Mouse (Mus musculus) heart, embryonic 12.5 days (tissue): ENCODE measurements around the gene Eif4g3. TPM values are rescaled to one million over a fixed set of nuclear protein-coding genes. Genes with fewer than 3 reads are reported as not detected.
"Not testable (repeated sequence)": the region's sequence is repeated elsewhere in the genome, so short reads cannot be mapped to it uniquely, and the experiment has no call there.

Source experiments
- ATAC-seq: fragments of 200-750 bp; cut with Nextera tagmentation; 2 replicates; pipeline ENCODE4 v1.8.0; 2017; ENCODE audit warnings: moderate TSS enrichment, moderate library complexity; ENCODE audit not compliant: insufficient number of reproducible peaks, low FRiP score
- H3K27ac ChIP-seq: fragments of 300-500 bp; sonication (generic); 2 replicates; pipeline ENCODE4 v1.5.1; 2016; ENCODE audit warnings: mild to moderate bottlenecking, moderate library complexity; ENCODE audit not compliant: poor library complexity, severe bottlenecking
- H3K27me3 ChIP-seq: fragments of 300-500 bp; sonication (generic); replicated peaks from 2 replicates; pipeline ENCODE4 v1.6.1; 2016; ENCODE audit warnings: mild to moderate bottlenecking, moderate library complexity
- H3K36me3 ChIP-seq: fragments of 300-500 bp; sonication (generic); 2 replicates; pipeline ENCODE4 v1.6.1; 2016; ENCODE audit warnings: mild to moderate bottlenecking, moderate library complexity
- H3K4me1 ChIP-seq: fragments of 300-500 bp; sonication (generic); replicated peaks from 2 replicates; pipeline ENCODE4 v1.6.1; 2016; ENCODE audit warnings: mild to moderate bottlenecking
- H3K4me2 ChIP-seq: fragments of 300-500 bp; sonication (generic); 2 replicates; pipeline ENCODE4 v1.6.1; 2016; ENCODE audit warnings: mild to moderate bottlenecking, moderate library complexity
- H3K4me3 ChIP-seq: fragments of 300-500 bp; sonication (generic); 2 replicates; pipeline ENCODE4 v1.5.1; 2016; ENCODE audit warnings: mild to moderate bottlenecking
- H3K9ac ChIP-seq: fragments of 300-500 bp; sonication (generic); 2 replicates; pipeline ENCODE4 v1.6.1; 2016; ENCODE audit warnings: mild to moderate bottlenecking, moderate library complexity
- H3K9me3 ChIP-seq: fragments of 300-500 bp; sonication (generic); replicated peaks from 2 replicates; pipeline ENCODE4 v1.6.1; 2016; ENCODE audit warnings: mild to moderate bottlenecking, moderate library complexity
- WGBS: fragments of 180-500 bp; shearing (Covaris S2); methylation state at CpG from one replicate; pipeline ENCODE4 v1.1.7; 2016; 5-methylcytosine and 5-hydroxymethylcytosine counted together
- polyA plus RNA-seq: library from polyadenylated mRNA; unstranded; fragments of >200 nt; fragmentation: Nextera tagmentation; extraction: Ambion mirVana; gene quantifications from 2 replicates; pipeline ENCODE4 v1.2.1, GENCODE M21; 2016

Gene Eif4g3
- polyA plus RNA-seq, 1 experiment from 2014 or later, result 32.7 TPM

- no peak overlapping the region for H3K27ac ChIP-seq
- peaks cover 60% of the 10 kb centered on the region for H3K36me3 ChIP-seq
- H3K9me3 ChIP-seq, result peaks cover 7% of the 10 kb centered on the region; the same call in 1 of the 2 replicates
- 89% methylated on average over 6 of the region's 6 CpGs for WGBS
- H3K4me2 ChIP-seq, result no peak overlapping the region
- H3K4me1 ChIP-seq, result peaks cover 15% of the 10 kb centered on the region
- no peaks in the 10 kb centered on the region for H3K27me3 ChIP-seq
- H3K9ac ChIP-seq, result no peak overlapping the region
- ATAC-seq, result no peak
- H3K4me3 ChIP-seq, result no peak overlapping the region
Observed at GRCm38 (mm10) chr4:137963431-137963830, 29.4 kb upstream of the Eif4g3 start.

GRCm38 (mm10) chr4:137963881-137964584, 28.8 kb upstream of the Eif4g3 start:
- no peak overlapping the region for H3K27ac ChIP-seq
- peaks cover 15% of the 10 kb centered on the region for H3K4me1 ChIP-seq
- no peak overlapping the region for H3K4me2 ChIP-seq
- 64% methylated on average over 8 of the region's 9 CpGs for WGBS
- ATAC-seq, result 0 out of 2 replicates have a peak, but pooled peaks have one; percentile 22
- H3K9me3 ChIP-seq, result peaks cover 7% of the 10 kb centered on the region; the same call in 1 of the 2 replicates
- H3K27me3 ChIP-seq, result no peaks in the 10 kb centered on the region
- no peak overlapping the region for H3K9ac ChIP-seq
- H3K36me3 ChIP-seq, result peaks cover 56% of the 10 kb centered on the region
- H3K4me3 ChIP-seq, result no peak overlapping the region

GRCm38 (mm10) chr4:137964585-137964930, 28.3 kb upstream of the Eif4g3 start:
- H3K27me3 ChIP-seq, result no peaks in the 10 kb centered on the region
- H3K4me1 ChIP-seq, result peaks cover 15% of the 10 kb centered on the region
- no peak overlapping the region for H3K4me2 ChIP-seq
- peaks cover 51% of the 10 kb centered on the region for H3K36me3 ChIP-seq
- H3K9ac ChIP-seq, result no peak overlapping the region
- H3K9me3 ChIP-seq, result peaks cover 4% of the 10 kb centered on the region; the same call in 1 of the 2 replicates
- no peak overlapping the region for H3K27ac ChIP-seq
- no peak overlapping the region for H3K4me3 ChIP-seq
- ATAC-seq, result no peak
- WGBS, result 87% methylated on average over 11 of the region's 11 CpGs

GRCm38 (mm10) chr4:137968203-137968602, 24.6 kb upstream of the Eif4g3 start:
- peak; percentile 27; the same call in 1 of the 2 replicates for ATAC-seq
- Histone ChIP-seq H3K36me3 (peaks cover 22% of the 10 kb centered on the region), H3K9ac (no peak overlapping the region), H3K27me3 (no peaks in the 10 kb centered on the region), H3K9me3 (no peaks in the 10 kb centered on the region), H3K4me3 (no peak overlapping the region), H3K4me2 (no peak overlapping the region), H3K4me1 (no peaks in the 10 kb centered on the region), H3K27ac (no peak overlapping the region)
- WGBS, result 11% methylated on average over 9 of the region's 9 CpGs

- H3K9ac ChIP-seq, H3K36me3 ChIP-seq, H3K27me3 ChIP-seq, H3K4me3 ChIP-seq, H3K4me2 ChIP-seq, ATAC-seq, H3K9me3 ChIP-seq, H3K4me1 ChIP-seq, H3K27ac ChIP-seq: not testable (repeated sequence)
- WGBS, result no CpG with 5 or more reads among the region's 11 CpGs
Observed at GRCm38 (mm10) chr4:137970623-137971199, 22.1 kb upstream of the Eif4g3 start.

- not testable (repeated sequence) for H3K27me3 ChIP-seq, H3K4me2 ChIP-seq, H3K4me1 ChIP-seq, H3K27ac ChIP-seq, H3K9ac ChIP-seq, H3K36me3 ChIP-seq, H3K9me3 ChIP-seq, H3K4me3 ChIP-seq
- WGBS, result no CpG with 5 or more reads among the region's 11 CpGs
- ATAC-seq, result peak; percentile 31; the same call in 1 of the 2 replicates
Observed at GRCm38 (mm10) chr4:137974856-137975432, 17.9 kb upstream of the Eif4g3 start.

- H3K4me3 ChIP-seq, H3K27me3 ChIP-seq, H3K9ac ChIP-seq, H3K27ac ChIP-seq, H3K36me3 ChIP-seq, H3K4me2 ChIP-seq, H3K4me1 ChIP-seq, H3K9me3 ChIP-seq, ATAC-seq: not testable (repeated sequence)
- WGBS, result no CpG with 5 or more reads among the region's 11 CpGs
Observed at GRCm38 (mm10) chr4:137979066-137979644, 13.7 kb upstream of the Eif4g3 start.

GRCm38 (mm10) chr4:137982869-137983268, 10.0 kb upstream of the Eif4g3 start:
- no peak overlapping the region for H3K4me2 ChIP-seq
- no peaks in the 10 kb centered on the region for H3K9me3 ChIP-seq
- no peak overlapping the region for H3K27ac ChIP-seq
- H3K27me3 ChIP-seq, result no peaks in the 10 kb centered on the region
- no peaks in the 10 kb centered on the region for H3K36me3 ChIP-seq
- H3K4me3 ChIP-seq, result no peak overlapping the region
- no peak for ATAC-seq
- 66% methylated on average over 1 of the region's 1 CpGs for WGBS
- H3K4me1 ChIP-seq, result peaks cover 5% of the 10 kb centered on the region; the same call in 1 of the 2 replicates
- no peak overlapping the region for H3K9ac ChIP-seq

- Histone ChIP-seq H3K9ac (no peak overlapping the region), H3K4me1 (peaks cover 8% of the 10 kb centered on the region), H3K4me3 (no peak overlapping the region), H3K4me2 (no peak overlapping the region), H3K36me3 (no peaks in the 10 kb centered on the region), H3K27me3 (no peaks in the 10 kb centered on the region), H3K27ac (no peak overlapping the region), H3K9me3 (no peaks in the 10 kb centered on the region)
- ATAC-seq, result no peak
- WGBS, result 34% methylated on average over 10 of the region's 10 CpGs
Observed at GRCm38 (mm10) chr4:137984212-137984611, 8.6 kb upstream of the Eif4g3 start.

- WGBS, result 71% methylated on average over 5 of the region's 5 CpGs
- no peak overlapping the region for H3K4me2 ChIP-seq
- H3K4me1 ChIP-seq, result peaks cover 8% of the 10 kb centered on the region
- no peaks in the 10 kb centered on the region for H3K36me3 ChIP-seq
- H3K27ac ChIP-seq, result no peak overlapping the region
- no peaks in the 10 kb centered on the region for H3K9me3 ChIP-seq
- no peak overlapping the region for H3K9ac ChIP-seq
- H3K4me3 ChIP-seq, result no peak overlapping the region
- no peaks in the 10 kb centered on the region for H3K27me3 ChIP-seq
- ATAC-seq, result no peak
Observed at GRCm38 (mm10) chr4:137984746-137985145, 8.1 kb upstream of the Eif4g3 start.

GRCm38 (mm10) chr4:137989426-137989825, 3.4 kb upstream of the Eif4g3 start:
- H3K4me3 ChIP-seq, result no peak overlapping the region
- WGBS, result 83% methylated on average over 5 of the region's 5 CpGs
- no peak overlapping the region for H3K4me2 ChIP-seq
- no peak for ATAC-seq
- H3K36me3 ChIP-seq, result no peaks in the 10 kb centered on the region
- no peak overlapping the region for H3K9ac ChIP-seq
- H3K4me1 ChIP-seq, result peaks cover 10% of the 10 kb centered on the region
- no peaks in the 10 kb centered on the region for H3K27me3 ChIP-seq
- 0 out of 2 replicates have a peak, but pooled peaks cover 3% of the 10 kb centered on the region for H3K9me3 ChIP-seq
- no peak overlapping the region for H3K27ac ChIP-seq
